Mouse (Mus musculus): ENCODE measurements around the gene Supt6. TPM values are rescaled to one million over a fixed set of nuclear protein-coding genes. Genes with fewer than 3 reads are reported as not detected.

The Supt6 gene
- polyA plus RNA-seq, 1 experiment from 2014 or later: 35.4 TPM

GRCm38 (mm10) chr11:78181830-78182357 is 63.9 kb downstream of the Supt6 start:
- DNase-seq (ENCODE audit: low spot score) (no peak), ATAC-seq (ENCODE audit: insufficient read depth, low FRiP score, low TSS enrichment) (no peak)
- Histone ChIP-seq H3K4me3 (ENCODE audit: low read depth, low read length) (peak overlapping the region; percentile 85), H3K4me1 (ENCODE audit: control insufficient read depth, insufficient read depth, low read length) (peaks cover 25% of the 10 kb centered on the region), H3K27ac (ENCODE audit: low read depth, low read length) (no peak overlapping the region), H3K27me3 (ENCODE audit: control insufficient read depth, insufficient read depth, low read length) (no peaks in the 10 kb centered on the region), H3K4me2 (ENCODE audit: low read depth) (peak overlapping the region; percentile 61), H3K9ac (ENCODE audit: low read length) (peak overlapping the region; percentile 87; the same call in 1 of the 2 replicates), H3K36me3 (ENCODE audit: control insufficient read depth, insufficient read depth, low read length) (peaks cover 7% of the 10 kb centered on the region; the same call in 1 of the 2 replicates), H3K9me3 (ENCODE audit: control insufficient read depth, low read length) (no peaks in the 10 kb centered on the region)
- WGBS: 52% methylated on average over 2 of the region's 2 CpGs

GRCm38 (mm10) chr11:78180081-78180761 is 65.6 kb downstream of the Supt6 start:
- Histone ChIP-seq H3K4me2 (ENCODE audit: low read depth) (no peak overlapping the region; the same call in 1 of the 2 replicates), H3K4me3 (ENCODE audit: low read depth, low read length) (no peak overlapping the region), H3K4me1 (ENCODE audit: control insufficient read depth, insufficient read depth, low read length) (peaks cover 25% of the 10 kb centered on the region), H3K27me3 (ENCODE audit: control insufficient read depth, insufficient read depth, low read length) (no peaks in the 10 kb centered on the region), H3K27ac (ENCODE audit: low read depth, low read length) (no peak overlapping the region), H3K9ac (ENCODE audit: low read length) (no peak overlapping the region), H3K9me3 (ENCODE audit: control insufficient read depth, low read length) (no peaks in the 10 kb centered on the region), H3K36me3 (ENCODE audit: control insufficient read depth, insufficient read depth, low read length) (peaks cover 7% of the 10 kb centered on the region; the same call in 1 of the 2 replicates)
- DNase-seq (ENCODE audit: low spot score) (no peak), ATAC-seq (ENCODE audit: insufficient read depth, low FRiP score, low TSS enrichment) (no peak)
- WGBS: 78% methylated on average over 6 of the region's 6 CpGs

GRCm38 (mm10) chr11:78179438-78179999 is 66.3 kb downstream of the Supt6 start:
- no peak for DNase-seq (ENCODE audit: low spot score)
- peak overlapping the region; percentile 29; the same call in 1 of the 2 replicates for H3K9ac ChIP-seq (ENCODE audit: low read length)
- peaks cover 25% of the 10 kb centered on the region for H3K4me1 ChIP-seq (ENCODE audit: control insufficient read depth, insufficient read depth, low read length)
- H3K36me3 ChIP-seq (ENCODE audit: control insufficient read depth, insufficient read depth, low read length): peaks cover 7% of the 10 kb centered on the region; the same call in 1 of the 2 replicates
- peak overlapping the region; percentile 56 for H3K4me3 ChIP-seq (ENCODE audit: low read depth, low read length)
- WGBS: 31% methylated on average over 8 of the region's 8 CpGs
- H3K27ac ChIP-seq (ENCODE audit: low read depth, low read length): no peak overlapping the region
- H3K4me2 ChIP-seq (ENCODE audit: low read depth): peak overlapping the region; percentile 90
- H3K27me3 ChIP-seq (ENCODE audit: control insufficient read depth, insufficient read depth, low read length): no peaks in the 10 kb centered on the region
- H3K9me3 ChIP-seq (ENCODE audit: control insufficient read depth, low read length): no peaks in the 10 kb centered on the region
- no peak for ATAC-seq (ENCODE audit: insufficient read depth, low FRiP score, low TSS enrichment)

GRCm38 (mm10) chr11:78178859-78179437 is 66.8 kb downstream of the Supt6 start:
- DNase-seq (ENCODE audit: low spot score) (peak; percentile 59), ATAC-seq (ENCODE audit: insufficient read depth, low FRiP score, low TSS enrichment) (peak; percentile 2; the same call in 1 of the 2 replicates)
- H3K9me3 ChIP-seq (ENCODE audit: control insufficient read depth, low read length): no peaks in the 10 kb centered on the region
- WGBS: 1% methylated on average over 29 of the region's 29 CpGs
- H3K27ac ChIP-seq (ENCODE audit: low read depth, low read length): peak overlapping the region; percentile 92
- peak overlapping the region; percentile 90 for H3K4me2 ChIP-seq (ENCODE audit: low read depth)
- H3K9ac ChIP-seq (ENCODE audit: low read length): peak overlapping the region; percentile 73
- H3K27me3 ChIP-seq (ENCODE audit: control insufficient read depth, insufficient read depth, low read length): no peaks in the 10 kb centered on the region
- peak overlapping the region; percentile 56 for H3K4me3 ChIP-seq (ENCODE audit: low read depth, low read length)
- peaks cover 25% of the 10 kb centered on the region for H3K4me1 ChIP-seq (ENCODE audit: control insufficient read depth, insufficient read depth, low read length)
- H3K36me3 ChIP-seq (ENCODE audit: control insufficient read depth, insufficient read depth, low read length): peaks cover 7% of the 10 kb centered on the region; the same call in 1 of the 2 replicates

- Histone ChIP-seq H3K4me3 (ENCODE audit: low read depth, low read length) (peak overlapping the region; percentile 56), H3K9me3 (ENCODE audit: control insufficient read depth, low read length) (no peaks in the 10 kb centered on the region), H3K27me3 (ENCODE audit: control insufficient read depth, insufficient read depth, low read length) (no peaks in the 10 kb centered on the region), H3K4me1 (ENCODE audit: control insufficient read depth, insufficient read depth, low read length) (peaks cover 25% of the 10 kb centered on the region), H3K36me3 (ENCODE audit: control insufficient read depth, insufficient read depth, low read length) (peaks cover 7% of the 10 kb centered on the region; the same call in 1 of the 2 replicates), H3K4me2 (ENCODE audit: low read depth) (peak overlapping the region; percentile 90), H3K9ac (ENCODE audit: low read length) (peak overlapping the region; percentile 73), H3K27ac (ENCODE audit: low read depth, low read length) (peak overlapping the region; percentile 92)
- WGBS: 1% methylated on average over 62 of the region's 84 CpGs
- DNase-seq (ENCODE audit: low spot score): peak; percentile 96
- peak; percentile 80 for ATAC-seq (ENCODE audit: insufficient read depth, low FRiP score, low TSS enrichment)
Observed at GRCm38 (mm10) chr11:78177903-78178858, 67.6 kb downstream of the Supt6 start.

GRCm38 (mm10) chr11:78177437-78177836 is 68.3 kb downstream of the Supt6 start:
- H3K4me1 ChIP-seq (ENCODE audit: control insufficient read depth, insufficient read depth, low read length): peaks cover 25% of the 10 kb centered on the region
- H3K4me2 ChIP-seq (ENCODE audit: low read depth): peak overlapping the region; percentile 90
- DNase-seq (ENCODE audit: low spot score) (no peak), ATAC-seq (ENCODE audit: insufficient read depth, low FRiP score, low TSS enrichment) (no peak)
- peak overlapping the region; percentile 56 for H3K4me3 ChIP-seq (ENCODE audit: low read depth, low read length)
- H3K9ac ChIP-seq (ENCODE audit: low read length): peak overlapping the region; percentile 73; the same call in 1 of the 2 replicates
- peaks cover 7% of the 10 kb centered on the region for H3K36me3 ChIP-seq (ENCODE audit: control insufficient read depth, insufficient read depth, low read length)
- H3K9me3 ChIP-seq (ENCODE audit: control insufficient read depth, low read length): no peaks in the 10 kb centered on the region
- H3K27ac ChIP-seq (ENCODE audit: low read depth, low read length): 0 out of 2 replicates have a peak overlapping the region, but pooled peaks have one; percentile 92
- under 1% methylated on average over 10 of the region's 10 CpGs for WGBS
- H3K27me3 ChIP-seq (ENCODE audit: control insufficient read depth, insufficient read depth, low read length): no peaks in the 10 kb centered on the region

- H3K4me2 ChIP-seq (ENCODE audit: low read depth): peak overlapping the region; percentile 90
- H3K36me3 ChIP-seq (ENCODE audit: control insufficient read depth, insufficient read depth, low read length): peaks cover 7% of the 10 kb centered on the region
- no peaks in the 10 kb centered on the region for H3K27me3 ChIP-seq (ENCODE audit: control insufficient read depth, insufficient read depth, low read length)
- ATAC-seq (ENCODE audit: insufficient read depth, low FRiP score, low TSS enrichment) (no peak), DNase-seq (ENCODE audit: low spot score) (no peak)
- peaks cover 22% of the 10 kb centered on the region for H3K4me1 ChIP-seq (ENCODE audit: control insufficient read depth, insufficient read depth, low read length)
- H3K9me3 ChIP-seq (ENCODE audit: control insufficient read depth, low read length): no peaks in the 10 kb centered on the region
- WGBS: 1% methylated on average over 23 of the region's 23 CpGs
- H3K9ac ChIP-seq (ENCODE audit: low read length): peak overlapping the region; percentile 50; the same call in 1 of the 2 replicates
- H3K4me3 ChIP-seq (ENCODE audit: low read depth, low read length): peak overlapping the region; percentile 56
- peak overlapping the region; percentile 56; the same call in 1 of the 2 replicates for H3K27ac ChIP-seq (ENCODE audit: low read depth, low read length)
Observed at GRCm38 (mm10) chr11:78176905-78177331, 68.9 kb downstream of the Supt6 start.

Data from neural tube, embryonic 11.5 days (tissue).